Mouse (Mus musculus): ENCODE measurements at regions not wholly inside any gene's neighbourhood (a gene's known extent, or its start where the extent isn't known, plus 50 kb on each side); places are given as distances from the start of the nearest gene placed in this dataset.

GRCm38 (mm10) chr12:67471666-67472065 is 249.3 kb upstream of the Mdga2 start:
- DNase-seq (ENCODE audit: low spot score in 2 of 2), result no peak

- peak in 1 of 2 experiments; percentile 55 for DNase-seq (ENCODE audit: low spot score in 2 of 2)
These were observed 248.7 kb upstream of the Mdga2 start for GRCm38 (mm10) chr12:67471001-67471400.

GRCm38 (mm10) chr12:67449109-67449508 is 226.8 kb upstream of the Mdga2 start:
- no peak for DNase-seq (ENCODE audit: low spot score in 2 of 2)

- DNase-seq (ENCODE audit: low spot score in 2 of 2), result peak in 1 of 2 experiments; percentile 49
These were observed 208.1 kb upstream of the Mdga2 start for GRCm38 (mm10) chr12:67430318-67430950.

GRCm38 (mm10) chr12:67426801-67427200 is 204.5 kb upstream of the Mdga2 start:
- DNase-seq (ENCODE audit: low spot score in 2 of 2), result no peak

- no peak for DNase-seq (ENCODE audit: low spot score in 2 of 2)
These were observed 177.2 kb upstream of the Mdga2 start for GRCm38 (mm10) chr12:67399537-67399936.

- DNase-seq (ENCODE audit: low spot score in 2 of 2), result no peak
These were observed 152.2 kb upstream of the Mdga2 start for GRCm38 (mm10) chr12:67374530-67374929.

GRCm38 (mm10) chr12:67348551-67348950 is 126.2 kb upstream of the Mdga2 start:
- DNase-seq (ENCODE audit: low spot score in 2 of 2), result no peak

GRCm38 (mm10) chr12:67332483-67332998 is 110.2 kb upstream of the Mdga2 start:
- DNase-seq (ENCODE audit: low spot score in 2 of 2), result no peak

GRCm38 (mm10) chr12:67326326-67326725 is 104.0 kb upstream of the Mdga2 start:
- no peak for DNase-seq (ENCODE audit: low spot score in 2 of 2)

GRCm38 (mm10) chr12:67325799-67326198 is 103.5 kb upstream of the Mdga2 start:
- DNase-seq (ENCODE audit: low spot score in 2 of 2), result no peak

GRCm38 (mm10) chr12:67325335-67325734 is 103.0 kb upstream of the Mdga2 start:
- no peak for DNase-seq (ENCODE audit: low spot score in 2 of 2)

GRCm38 (mm10) chr12:67318687-67319086 is 96.3 kb upstream of the Mdga2 start:
- no peak for DNase-seq (ENCODE audit: low spot score in 2 of 2)

GRCm38 (mm10) chr12:67300245-67300644 is 77.9 kb upstream of the Mdga2 start:
- DNase-seq (ENCODE audit: low spot score in 2 of 2), result no peak

- no peak for DNase-seq (ENCODE audit: low spot score in 2 of 2)
These were observed 67.7 kb upstream of the Mdga2 start for GRCm38 (mm10) chr12:67290054-67290453.

GRCm38 (mm10) chr12:67272863-67273262 is 50.5 kb upstream of the Mdga2 start:
- no peak for DNase-seq (ENCODE audit: low spot score in 2 of 2)

- no peak for DNase-seq (ENCODE audit: low spot score in 2 of 2)
These were observed 50.0 kb upstream of the Mdga2 start for GRCm38 (mm10) chr12:67272329-67272728.

All from cerebellum, postnatal 4 days (tissue).